Mouse (Mus musculus) embryonic stem cell, embryonic (primary cell): ENCODE data around the gene 4930442H23Rik.

Experiments
- CTCF ChIA-PET, 4 experiments: fragments of 300-600 bp in 2 of 4; fragments of 350-600 bp in 2 of 4; sonication (Branson Sonifier 250); formaldehyde crosslinking; loops; one replicate each; lab custom pipeline; 2022; ENCODE audit warnings: inconsistent platforms in 2 of 4; lab: Charles Lee
- POLR2A ChIA-PET, 4 experiments: fragments of 300-600 bp in 2 of 4; fragments of 350-600 bp in 2 of 4; sonication (Branson Sonifier 250); formaldehyde crosslinking; loops; one replicate each; lab custom pipeline; 2022; ENCODE audit warnings: antibody characterized with exemption in 4 of 4, inconsistent platforms in 1 of 4; lab: Charles Lee

4930442H23Rik gene

GRCm38 (mm10) chr10:81202978-81203720, 19.5 kb upstream of the 4930442H23Rik start:
- ChIA-PET CTCF (interaction anchor here (0.6 to 2.6 kb wide), 22 partner anchors 9 to 248 kb away, joined by 3 to 9 read pairs (median 4); partner anchors contain the start of gene Pip5k1c (in 2 of the 4)), POLR2A (interaction anchor here (0.7 to 1.2 kb wide), 8 partner anchors 9 to 262 kb away, joined by 3 to 5 read pairs (median 3); no protein-coding TSS in a partner anchor)

- POLR2A ChIA-PET, result interaction anchor here in 1 of 4 experiments (0.6 to 1.0 kb wide), 2 partner anchors 9 to 272 kb away, joined by 3 to 4 read pairs; partner anchors contain the start of gene Gadd45b
These were observed 18.4 kb upstream of the 4930442H23Rik start, which contains the start of gene Nmrk2 for GRCm38 (mm10) chr10:81201807-81202758. Gene Nmrk2, minus strand, starts transcription at chr10:81202051.

GRCm38 (mm10) chr10:81200605-81201287, 17.1 kb upstream of the 4930442H23Rik start:
- POLR2A ChIA-PET, result interaction anchor here in 1 of 4 experiments (0.8 kb wide), 1 partner anchor 96 kb away, joined by 3 read pairs; no protein-coding TSS in a partner anchor
- CTCF ChIA-PET, result interaction anchor here in 2 of 4 experiments (0.6 to 1.8 kb wide), 4 partner anchors 9 to 131 kb away, joined by 3 to 6 read pairs (median 4); partner anchors contain the start of gene Zfr2 (in 1 of the 2)

More at GRCm38 (mm10) chr10:81201807-81202758, 18.4 kb upstream of the 4930442H23Rik start, which contains the start of gene Nmrk2:
- CTCF ChIA-PET, result interaction anchor here (0.5 to 2.6 kb wide), 15 partner anchors 8 to 663 kb away, joined by 3 to 14 read pairs (median 3); partner anchors contain the start of genes Atp8b3 (in 1 of the 4), Fzr1 (in 1 of the 4), Pip5k1c (in 1 of the 4) and Zfr2 (in 1 of the 4)

GRCm38 (mm10) chr10:81200141-81200540, 16.5 kb upstream of the 4930442H23Rik start:
- ChIA-PET CTCF (interaction anchor here in 1 of 4 experiments (1.8 kb wide), 1 partner anchor 10 kb away, joined by 6 read pairs; no protein-coding TSS in a partner anchor), POLR2A (no interaction called here)

GRCm38 (mm10) chr10:81198990-81199389, 15.3 kb upstream of the 4930442H23Rik start:
- ChIA-PET POLR2A (no interaction called here), CTCF (interaction anchor here in 2 of 4 experiments (0.9 to 1.3 kb wide), 6 partner anchors 18 to 353 kb away, joined by 3 read pairs; partner anchors contain the start of gene Pip5k1c (in 1 of the 2))

- POLR2A ChIA-PET, result interaction anchor here in 3 of 4 experiments (0.6 kb wide), 3 partner anchors 41 to 111 kb away, joined by 3 to 6 read pairs (median 3); partner anchors contain the start of gene Map2k2 (in 1 of the 3)
- CTCF ChIA-PET, result interaction anchor here in 3 of 4 experiments (0.6 to 1.3 kb wide), 8 partner anchors 11 to 353 kb away, joined by 3 to 6 read pairs (median 3); partner anchors contain the start of gene Pip5k1c (in 1 of the 3)
These were observed 14.6 kb upstream of the 4930442H23Rik start for GRCm38 (mm10) chr10:81198230-81198629.

- POLR2A ChIA-PET, result interaction anchor here in 1 of 4 experiments (1.4 to 2.1 kb wide), 2 partner anchors 22 to 169 kb away, joined by 4 to 9 read pairs; partner anchors contain the start of gene Eef2
- CTCF ChIA-PET, result interaction anchor here in 2 of 4 experiments (0.6 to 0.7 kb wide), 2 partner anchors 69 to 141 kb away, joined by 3 read pairs; no protein-coding TSS in a partner anchor
These were observed 13.7 kb upstream of the 4930442H23Rik start for GRCm38 (mm10) chr10:81197305-81197704.

- ChIA-PET CTCF (interaction anchor here in 2 of 4 experiments (0.6 to 1.1 kb wide), 6 partner anchors 48 to 254 kb away, joined by 3 to 5 read pairs (median 4); partner anchors contain the start of gene Pip5k1c (in 1 of the 2)), POLR2A (interaction anchor here in 3 of 4 experiments (0.6 to 2.1 kb wide), 8 partner anchors 21 to 170 kb away, joined by 3 to 11 read pairs (median 4); partner anchors contain the start of genes 4930404N11Rik (in 1 of the 3) and Eef2 (in 1 of the 3))
These were observed 12.9 kb upstream of the 4930442H23Rik start for GRCm38 (mm10) chr10:81196470-81197065.

- CTCF ChIA-PET, result interaction anchor here in 3 of 4 experiments (0.6 to 2.0 kb wide), 4 partner anchors 8 to 255 kb away, joined by 3 to 7 read pairs (median 4); no protein-coding TSS in a partner anchor
- POLR2A ChIA-PET, result interaction anchor here in 3 of 4 experiments (0.9 to 7.2 kb wide), 12 partner anchors 8 to 266 kb away, joined by 3 to 189 read pairs (median 4); partner anchors contain the start of genes Eef2 (in 3 of the 3), Gadd45b (in 1 of the 3) and Pip5k1c (in 1 of the 3)
These were observed 11.7 kb upstream of the 4930442H23Rik start for GRCm38 (mm10) chr10:81195300-81195699.

GRCm38 (mm10) chr10:81193991-81194774, 10.5 kb upstream of the 4930442H23Rik start:
- ChIA-PET POLR2A (interaction anchor here (0.5 to 7.2 kb wide), 50 partner anchors 8 to 529 kb away, joined by 3 to 189 read pairs (median 4); partner anchors contain the start of genes Eef2 (in 3 of the 4), Pip5k1c (in 3 of the 4), 4930442H23Rik (in 2 of the 4) and Dapk3 (in 2 of the 4)), CTCF (interaction anchor here (0.6 to 5.0 kb wide), 30 partner anchors 9 to 356 kb away, joined by 3 to 35 read pairs (median 5); partner anchors contain the start of genes Pip5k1c (in 2 of the 4), Atcay (in 1 of the 4), Celf5 (in 1 of the 4) and Tjp3 (in 1 of the 4))

- ChIA-PET POLR2A (interaction anchor here (0.6 to 7.2 kb wide), 86 partner anchors 9 to 517 kb away, joined by 3 to 189 read pairs (median 4); partner anchors contain the start of genes Eef2 (in 4 of the 4), Sgta (in 3 of the 4), 4930442H23Rik (in 2 of the 4) and Cactin (in 2 of the 4)), CTCF (interaction anchor here (0.6 to 5.0 kb wide), 49 partner anchors 10 to 947 kb away, joined by 3 to 35 read pairs (median 5); partner anchors contain the start of genes Pip5k1c (in 2 of the 4), Atcay (in 1 of the 4), Celf5 (in 1 of the 4) and Eef2 (in 1 of the 4))
These were observed 9.4 kb upstream of the 4930442H23Rik start for GRCm38 (mm10) chr10:81192968-81193501.

GRCm38 (mm10) chr10:81192270-81192967, 8.8 kb upstream of the 4930442H23Rik start:
- ChIA-PET CTCF (interaction anchor here (0.5 to 5.0 kb wide), 53 partner anchors 13 to 946 kb away, joined by 3 to 35 read pairs (median 5); partner anchors contain the start of genes Gna15 (in 2 of the 4), Pip5k1c (in 2 of the 4), Atcay (in 1 of the 4) and Celf5 (in 1 of the 4)), POLR2A (interaction anchor here (0.6 to 7.2 kb wide), 97 partner anchors 8 to 623 kb away, joined by 3 to 189 read pairs (median 4); partner anchors contain the start of genes Eef2 (in 4 of the 4), Map2k2 (in 3 of the 4), Slc39a3 (in 3 of the 4) and 4930442H23Rik (in 2 of the 4))

- ChIA-PET POLR2A (interaction anchor here (0.5 to 7.2 kb wide), 77 partner anchors 7 to 622 kb away, joined by 3 to 189 read pairs (median 4); partner anchors contain the start of genes Eef2 (in 4 of the 4), Map2k2 (in 3 of the 4), 4930442H23Rik (in 2 of the 4) and Dapk3 (in 2 of the 4)), CTCF (interaction anchor here (0.5 to 5.0 kb wide), 50 partner anchors 10 to 333 kb away, joined by 3 to 35 read pairs (median 4); partner anchors contain the start of genes Pip5k1c (in 2 of the 4), Eef2 (in 1 of the 4), Gna15 (in 1 of the 4) and Gng7 (in 1 of the 4))
These were observed 7.8 kb upstream of the 4930442H23Rik start for GRCm38 (mm10) chr10:81191342-81191982.
